Mouse (Mus musculus): ENCODE data around the gene Pitpnm1.

Gene Pitpnm1

GRCm38 (mm10) chr19:4137913-4138312 lies 38.1 kb downstream of the Pitpnm1 start:
- DNase-seq (ENCODE audit: low spot score in 2 of 2), result no peak

- DNase-seq (ENCODE audit: low spot score in 2 of 2), result no peak
These were observed 39.6 kb downstream of the Pitpnm1 start, which contains the start of gene Gpr152 for GRCm38 (mm10) chr19:4139446-4139845. Gene Gpr152, plus strand, starts transcription at chr19:4139787.

- no peak for DNase-seq (ENCODE audit: low spot score in 2 of 2)
These were observed 40.3 kb downstream of the Pitpnm1 start for GRCm38 (mm10) chr19:4140147-4140546.

GRCm38 (mm10) chr19:4142416-4143173 lies 42.8 kb downstream of the Pitpnm1 start:
- no peak for DNase-seq (ENCODE audit: low spot score in 2 of 2)

- no peak for DNase-seq (ENCODE audit: low spot score in 2 of 2)
These were observed 44.0 kb downstream of the Pitpnm1 start, which contains the start of gene Cabp4 for GRCm38 (mm10) chr19:4143759-4144268. Gene Cabp4, minus strand, starts transcription at chr19:4144033.

- DNase-seq (ENCODE audit: low spot score in 2 of 2), result no peak
These were observed 45.0 kb downstream of the Pitpnm1 start for GRCm38 (mm10) chr19:4144550-4145498.

- no peak for DNase-seq (ENCODE audit: low spot score in 2 of 2)
These were observed 46.1 kb downstream of the Pitpnm1 start for GRCm38 (mm10) chr19:4145936-4146335.

- DNase-seq (ENCODE audit: low spot score in 2 of 2), result no peak
These were observed 46.7 kb downstream of the Pitpnm1 start for GRCm38 (mm10) chr19:4146366-4147021.

GRCm38 (mm10) chr19:4147022-4147405 lies 47.2 kb downstream of the Pitpnm1 start:
- DNase-seq (ENCODE audit: low spot score in 2 of 2), result no peak

- DNase-seq (ENCODE audit: low spot score in 2 of 2), result no peak
These were observed 48.1 kb downstream of the Pitpnm1 start for GRCm38 (mm10) chr19:4147782-4148490.

- DNase-seq (ENCODE audit: low spot score in 2 of 2), result peak; percentile 90 to 94
These were observed 48.7 kb downstream of the Pitpnm1 start, which contains the start of gene Coro1b for GRCm38 (mm10) chr19:4148491-4148806. Gene Coro1b, plus strand, starts transcription at chr19:4148619.

GRCm38 (mm10) chr19:4148819-4149218 lies 49.0 kb downstream of the Pitpnm1 start:
- no peak for DNase-seq (ENCODE audit: low spot score in 2 of 2)

- no peak for DNase-seq (ENCODE audit: low spot score in 2 of 2)
These were observed 49.5 kb downstream of the Pitpnm1 start for GRCm38 (mm10) chr19:4149283-4149682.

- no peak for DNase-seq (ENCODE audit: low spot score in 2 of 2)
These were observed 50.1 kb downstream of the Pitpnm1 start for GRCm38 (mm10) chr19:4149764-4150461.

GRCm38 (mm10) chr19:4150567-4151487 lies 51.0 kb downstream of the Pitpnm1 start:
- no peak for DNase-seq (ENCODE audit: low spot score in 2 of 2)

- no peak for DNase-seq (ENCODE audit: low spot score in 2 of 2)
These were observed 51.7 kb downstream of the Pitpnm1 start for GRCm38 (mm10) chr19:4151488-4151860.

GRCm38 (mm10) chr19:4151898-4152297 lies 52.1 kb downstream of the Pitpnm1 start:
- DNase-seq (ENCODE audit: low spot score in 2 of 2), result no peak

- DNase-seq (ENCODE audit: low spot score in 2 of 2), result no peak
These were observed 52.8 kb downstream of the Pitpnm1 start for GRCm38 (mm10) chr19:4152445-4153231.

- no peak for DNase-seq (ENCODE audit: low spot score in 2 of 2)
These were observed 53.4 kb downstream of the Pitpnm1 start, which contains the start of gene Ptprcap for GRCm38 (mm10) chr19:4153232-4153654. Gene Ptprcap, plus strand, starts transcription at chr19:4153604.

Measured in thymus, postnatal 10 days (tissue).